Mouse (Mus musculus) forebrain, embryonic 15.5 days (tissue): ENCODE data around the gene Herc3. TPM values are rescaled to one million over a fixed set of nuclear protein-coding genes. Genes with fewer than 3 reads are reported as not detected.
"Not testable (repeated sequence)": the region's sequence is repeated elsewhere in the genome, so short reads cannot be mapped to it uniquely, and the experiment has no call there.

Experiments used
- ATAC-seq: fragments of 200-750 bp; cut with Nextera tagmentation; replicated peaks from 2 replicates; pipeline ENCODE4 v1.8.0; 2017; ENCODE audit warnings: mild to moderate bottlenecking, moderate TSS enrichment, moderate library complexity
- H3K27ac ChIP-seq: fragments of 300-500 bp; sonication (generic); replicated peaks from 2 replicates; pipeline ENCODE4 v1.5.1; 2015; ENCODE audit warnings: mild to moderate bottlenecking, inconsistent platforms
- H3K27me3 ChIP-seq: fragments of 300-500 bp; sonication (generic); 2 replicates; pipeline ENCODE4 v1.6.1; 2015; ENCODE audit warnings: inconsistent platforms
- H3K36me3 ChIP-seq: fragments of 300-500 bp; sonication (generic); 2 replicates; pipeline ENCODE4 v1.6.1; 2015; ENCODE audit warnings: mild to moderate bottlenecking, inconsistent platforms
- H3K4me1 ChIP-seq: fragments of 300-500 bp; sonication (generic); 2 replicates; pipeline ENCODE4 v1.6.1; 2015; ENCODE audit warnings: inconsistent platforms
- H3K4me2 ChIP-seq: fragments of 300-500 bp; sonication (generic); replicated peaks from 2 replicates; pipeline ENCODE4 v1.6.1; 2015; ENCODE audit warnings: mild to moderate bottlenecking, inconsistent platforms
- H3K4me3 ChIP-seq: fragments of 300-500 bp; sonication (generic); 2 replicates; pipeline ENCODE4 v1.5.1; 2015; ENCODE audit warnings: mild to moderate bottlenecking, inconsistent platforms
- H3K9ac ChIP-seq: fragments of 300-500 bp; sonication (generic); replicated peaks from 2 replicates; pipeline ENCODE4 v1.6.1; 2015; ENCODE audit warnings: mild to moderate bottlenecking, inconsistent platforms
- H3K9me3 ChIP-seq: fragments of 300-500 bp; sonication (generic); 2 replicates; pipeline ENCODE4 v1.6.1; 2016; ENCODE audit warnings: inconsistent platforms
- WGBS: fragments of 180-500 bp; shearing (Covaris S2); methylation state at CpG from one replicate; pipeline ENCODE4 v1.1.7; 2015; ENCODE audit warnings: mixed read lengths; 5-methylcytosine and 5-hydroxymethylcytosine counted together
- polyA plus RNA-seq: library from polyadenylated mRNA; unstranded; fragments of >200 nt; fragmentation: Nextera tagmentation; extraction: Ambion mirVana; gene quantifications from 2 replicates; pipeline ENCODE4 v1.2.1, GENCODE M21; 2015

Gene Herc3
- polyA plus RNA-seq, 1 experiment from 2014 or later: 26.7 TPM

- H3K4me2 ChIP-seq: no peak overlapping the region
- WGBS: 78% methylated on average over 4 of the region's 4 CpGs
- no peaks in the 10 kb centered on the region for H3K36me3 ChIP-seq
- peaks cover 15% of the 10 kb centered on the region for H3K4me1 ChIP-seq
- no peak overlapping the region; the same call in 1 of the 2 replicates for H3K27ac ChIP-seq
- no peak overlapping the region for H3K4me3 ChIP-seq
- ATAC-seq: no peak
- no peaks in the 10 kb centered on the region for H3K27me3 ChIP-seq
- H3K9me3 ChIP-seq: no peaks in the 10 kb centered on the region
- H3K9ac ChIP-seq: no peak overlapping the region
These were observed 32.5 kb downstream of the Herc3 start for GRCm38 (mm10) chr6:58863631-58864235.

GRCm38 (mm10) chr6:58867858-58868257, 36.6 kb downstream of the Herc3 start:
- not testable (repeated sequence) for H3K4me1 ChIP-seq, ATAC-seq, H3K4me2 ChIP-seq, H3K9ac ChIP-seq, H3K9me3 ChIP-seq, H3K27me3 ChIP-seq, H3K27ac ChIP-seq, H3K36me3 ChIP-seq, H3K4me3 ChIP-seq
- 93% methylated on average over 6 of the region's 6 CpGs for WGBS

- no peaks in the 10 kb centered on the region for H3K27me3 ChIP-seq
- no peak overlapping the region for H3K27ac ChIP-seq
- no peak overlapping the region for H3K4me2 ChIP-seq
- no peaks in the 10 kb centered on the region for H3K9me3 ChIP-seq
- peak; percentile 44 for ATAC-seq
- H3K4me3 ChIP-seq: no peak overlapping the region
- H3K36me3 ChIP-seq: peaks cover 16% of the 10 kb centered on the region; the same call in 1 of the 2 replicates
- no peak overlapping the region for H3K9ac ChIP-seq
- 80% methylated on average over 4 of the region's 4 CpGs for WGBS
- no peaks in the 10 kb centered on the region for H3K4me1 ChIP-seq
These were observed 48.3 kb downstream of the Herc3 start for GRCm38 (mm10) chr6:58879572-58879971.

- 91% methylated on average over 9 of the region's 9 CpGs for WGBS
- H3K36me3 ChIP-seq: peaks cover 11% of the 10 kb centered on the region; the same call in 1 of the 2 replicates
- H3K4me2 ChIP-seq: no peak overlapping the region
- H3K27ac ChIP-seq: no peak overlapping the region
- peak; percentile 42 for ATAC-seq
- no peak overlapping the region for H3K4me3 ChIP-seq
- H3K27me3 ChIP-seq: no peaks in the 10 kb centered on the region
- H3K9me3 ChIP-seq: no peaks in the 10 kb centered on the region
- no peak overlapping the region for H3K9ac ChIP-seq
- no peaks in the 10 kb centered on the region for H3K4me1 ChIP-seq
These were observed 48.7 kb downstream of the Herc3 start for GRCm38 (mm10) chr6:58879987-58880386.

- Histone ChIP-seq H3K27ac (no peak overlapping the region), H3K4me3 (no peak overlapping the region), H3K36me3 (peaks cover 6% of the 10 kb centered on the region; the same call in 1 of the 2 replicates), H3K27me3 (no peaks in the 10 kb centered on the region), H3K4me2 (no peak overlapping the region), H3K9me3 (no peaks in the 10 kb centered on the region), H3K4me1 (no peaks in the 10 kb centered on the region), H3K9ac (no peak overlapping the region)
- 90% methylated on average over 5 of the region's 5 CpGs for WGBS
- ATAC-seq: no peak
These were observed 49.6 kb downstream of the Herc3 start for GRCm38 (mm10) chr6:58880861-58881260.

GRCm38 (mm10) chr6:58881363-58881762, 50.1 kb downstream of the Herc3 start:
- ATAC-seq: no peak
- Histone ChIP-seq H3K4me1 (no peaks in the 10 kb centered on the region), H3K4me3 (no peak overlapping the region), H3K9me3 (no peaks in the 10 kb centered on the region), H3K4me2 (no peak overlapping the region), H3K9ac (no peak overlapping the region), H3K27ac (no peak overlapping the region), H3K27me3 (no peaks in the 10 kb centered on the region), H3K36me3 (peaks cover 6% of the 10 kb centered on the region; the same call in 1 of the 2 replicates)
- 89% methylated on average over 3 of the region's 3 CpGs for WGBS

GRCm38 (mm10) chr6:58882271-58882670, 51.0 kb downstream of the Herc3 start:
- no peaks in the 10 kb centered on the region for H3K4me1 ChIP-seq
- no peak overlapping the region for H3K27ac ChIP-seq
- 76% methylated on average over 6 of the region's 6 CpGs for WGBS
- H3K4me2 ChIP-seq: no peak overlapping the region
- H3K9me3 ChIP-seq: no peaks in the 10 kb centered on the region
- H3K36me3 ChIP-seq: peaks cover 6% of the 10 kb centered on the region; the same call in 1 of the 2 replicates
- H3K27me3 ChIP-seq: no peaks in the 10 kb centered on the region
- no peak overlapping the region for H3K4me3 ChIP-seq
- no peak overlapping the region for H3K9ac ChIP-seq
- ATAC-seq: no peak

GRCm38 (mm10) chr6:58889917-58890316, 58.7 kb downstream of the Herc3 start:
- peaks cover 20% of the 10 kb centered on the region for H3K36me3 ChIP-seq
- no peak overlapping the region for H3K4me2 ChIP-seq
- no peak overlapping the region for H3K4me3 ChIP-seq
- no peak for ATAC-seq
- H3K9ac ChIP-seq: no peak overlapping the region
- WGBS: 94% methylated on average over 3 of the region's 3 CpGs
- no peak overlapping the region for H3K27ac ChIP-seq
- no peaks in the 10 kb centered on the region for H3K27me3 ChIP-seq
- H3K4me1 ChIP-seq: no peaks in the 10 kb centered on the region
- no peaks in the 10 kb centered on the region for H3K9me3 ChIP-seq

- no peak overlapping the region for H3K4me2 ChIP-seq
- peaks cover 19% of the 10 kb centered on the region for H3K36me3 ChIP-seq
- H3K9ac ChIP-seq: no peak overlapping the region
- ATAC-seq: no peak
- H3K4me1 ChIP-seq: peaks cover 15% of the 10 kb centered on the region
- H3K4me3 ChIP-seq: no peak overlapping the region
- no peaks in the 10 kb centered on the region for H3K9me3 ChIP-seq
- H3K27me3 ChIP-seq: no peaks in the 10 kb centered on the region
- 94% methylated on average over 6 of the region's 6 CpGs for WGBS
- no peak overlapping the region for H3K27ac ChIP-seq
These were observed 62.0 kb downstream of the Herc3 start for GRCm38 (mm10) chr6:58893307-58893706.

- Histone ChIP-seq H3K4me3 (no peak overlapping the region), H3K9ac (no peak overlapping the region), H3K4me1 (peaks cover 19% of the 10 kb centered on the region), H3K9me3 (no peaks in the 10 kb centered on the region), H3K27ac (peak overlapping the region; percentile 8; the same call in 1 of the 2 replicates), H3K36me3 (peaks cover 10% of the 10 kb centered on the region; the same call in 1 of the 2 replicates), H3K4me2 (no peak overlapping the region), H3K27me3 (no peaks in the 10 kb centered on the region)
- WGBS: 29% methylated on average over 4 of the region's 4 CpGs
- ATAC-seq: peak; percentile 82
These were observed 63.7 kb downstream of the Herc3 start for GRCm38 (mm10) chr6:58894994-58895393.

GRCm38 (mm10) chr6:58896648-58897047, 65.4 kb downstream of the Herc3 start:
- 42% methylated on average over 3 of the region's 3 CpGs for whole genome bisulfite sequencing
- H3K36me3 ChIP-seq: 0 out of 2 replicates have a peak, but pooled peaks cover 4% of the 10 kb centered on the region
- ATAC-seq: no peak

GRCm38 (mm10) chr6:58899076-58899475, 67.8 kb downstream of the Herc3 start:
- H3K27me3 ChIP-seq: no peaks in the 10 kb centered on the region
- H3K27ac ChIP-seq: peak overlapping the region; percentile 64
- no peak overlapping the region for H3K4me2 ChIP-seq
- ATAC-seq: no peak
- H3K4me3 ChIP-seq: no peak overlapping the region
- no peaks in the 10 kb centered on the region for H3K9me3 ChIP-seq
- no peak overlapping the region for H3K9ac ChIP-seq
- no peaks in the 10 kb centered on the region for H3K36me3 ChIP-seq
- WGBS: 62% methylated on average over 3 of the region's 3 CpGs
- peaks cover 33% of the 10 kb centered on the region for H3K4me1 ChIP-seq

More at GRCm38 (mm10) chr6:58896648-58897047, 65.4 kb downstream of the Herc3 start:
- no peak overlapping the region for H3K4me3 ChIP-seq
- no peak overlapping the region for H3K9ac ChIP-seq
- no peaks in the 10 kb centered on the region for H3K27me3 ChIP-seq
- no peaks in the 10 kb centered on the region for H3K9me3 ChIP-seq
- H3K27ac ChIP-seq: 0 out of 2 replicates have a peak overlapping the region, but pooled peaks have one; percentile 19
- H3K4me2 ChIP-seq: no peak overlapping the region
- peaks cover 20% of the 10 kb centered on the region for H3K4me1 ChIP-seq

- no peak for ATAC-seq
- 89% methylated on average over 7 of the region's 7 CpGs for WGBS
- Histone ChIP-seq H3K4me2 (no peak overlapping the region), H3K36me3 (peaks cover 2% of the 10 kb centered on the region; the same call in 1 of the 2 replicates), H3K27me3 (no peaks in the 10 kb centered on the region), H3K9me3 (no peaks in the 10 kb centered on the region), H3K4me1 (peaks cover 29% of the 10 kb centered on the region), H3K9ac (no peak overlapping the region), H3K27ac (no peak overlapping the region), H3K4me3 (no peak overlapping the region)
These were observed 69.3 kb downstream of the Herc3 start for GRCm38 (mm10) chr6:58900536-58900935.
